Mouse (Mus musculus) left cerebral cortex, postnatal 4 days (tissue): ENCODE data around the gene Hilpda. TPM values are rescaled to one million over a fixed set of nuclear protein-coding genes. Genes with fewer than 3 reads are reported as not detected.

Source experiments
- total RNA-seq, 2 experiments: library from RNA; stranded (reverse); gene quantifications; 2 replicates each; pipeline ENCODE4 v1.2.3; 2021

The Hilpda gene
- total RNA-seq, 2 experiments from 2014 or later = 9.6 to 10.4 TPM

Other genes with a start within 250 kb of the Hilpda start
- gene Lep, start 212.3 kb upstream of the Hilpda start, total RNA-seq = not detected
- 10 to 100 TPM; 44.5 to 51.7 TPM for gene Rbm28, start 107.5 kb upstream of the Hilpda start, total RNA-seq
- 10 to 100 TPM; 15.1 to 19.1 TPM for gene Prrt4, start 92.9 kb upstream of the Hilpda start, total RNA-seq
- gene Impdh1, start 56.1 kb upstream of the Hilpda start, total RNA-seq = 10 to 100 TPM; 92.7 to 96.6 TPM
- gene Fam71f2, start 7.1 kb downstream of the Hilpda start, total RNA-seq = not detected
- gene Fam71f1, start 46.7 kb downstream of the Hilpda start, total RNA-seq = not detected
- 100 to 1,000 TPM; 103 to 107 TPM for gene Calu, start 75.6 kb downstream of the Hilpda start, total RNA-seq
- gene Opn1sw, start 116.0 kb downstream of the Hilpda start, total RNA-seq = under 1 TPM in 1 of 2 experiments, not detected in 1; 0.32 TPM
- 10 to 100 TPM; 70.7 to 72.5 TPM for gene Ccdc136, start 123.8 kb downstream of the Hilpda start, total RNA-seq
- gene Flnc, start 160.8 kb downstream of the Hilpda start, total RNA-seq = 1 to 10 TPM; 4.7 TPM
- 100 to 1,000 TPM; 183 to 190 TPM for gene Atp6v1f, start 195.2 kb downstream of the Hilpda start, total RNA-seq
- under 1 TPM in 1 of 2 experiments, not detected in 1; 0.93 TPM for gene Atp6v1fnb, start 198.9 kb downstream of the Hilpda start, total RNA-seq
- 10 to 100 TPM; 20.6 to 23.8 TPM for gene Kcp, start 235.5 kb downstream of the Hilpda start, total RNA-seq